Mouse (Mus musculus) forebrain, embryonic 11.5 days (tissue): ENCODE data around the gene Tpmt. TPM values are rescaled to one million over a fixed set of nuclear protein-coding genes. Genes with fewer than 3 reads are reported as not detected.

Experiments used
- ATAC-seq: fragments of 200-750 bp; cut with Nextera tagmentation; replicated peaks from 2 replicates; pipeline ENCODE4 v1.8.0; 2017; ENCODE audit warnings: moderate TSS enrichment; ENCODE audit not compliant: low FRiP score
- DNase-seq: peaks from one replicate; pipeline ENCODE4 v3.0.0-alpha.2; 2017; ENCODE audit warnings: low spot score
- H3K27ac ChIP-seq: fragments of 300-500 bp; sonication (generic); 2 replicates; pipeline ENCODE4 v1.5.1; 2014; ENCODE audit warnings: low read depth, low read length
- H3K27me3 ChIP-seq: fragments of 300-500 bp; sonication (generic); 2 replicates; pipeline ENCODE4 v1.6.1; 2014; ENCODE audit warnings: mild to moderate bottlenecking, low read length, mixed read lengths; ENCODE audit not compliant: control insufficient read depth, insufficient read depth
- H3K36me3 ChIP-seq: fragments of 300-500 bp; sonication (generic); 2 replicates; pipeline ENCODE4 v1.6.1; 2014; ENCODE audit warnings: mild to moderate bottlenecking, low read length, moderate library complexity, mixed read lengths; ENCODE audit not compliant: control insufficient read depth, insufficient read depth
- H3K4me1 ChIP-seq: fragments of 300-500 bp; sonication (generic); replicated peaks from 2 replicates; pipeline ENCODE4 v1.6.1; 2014; ENCODE audit warnings: low read length, mixed read lengths; ENCODE audit not compliant: control insufficient read depth, insufficient read depth
- H3K4me2 ChIP-seq: fragments of 300-500 bp; sonication (generic); 2 replicates; pipeline ENCODE4 v1.6.1; 2014; ENCODE audit warnings: low read depth, mild to moderate bottlenecking, low read length, moderate library complexity, mixed read lengths; ENCODE audit not compliant: severe bottlenecking
- H3K4me3 ChIP-seq: fragments of 300-500 bp; sonication (generic); 2 replicates; pipeline ENCODE4 v1.5.1; 2014; ENCODE audit warnings: low read depth, low read length
- H3K9ac ChIP-seq: fragments of 300-500 bp; sonication (generic); 2 replicates; pipeline ENCODE4 v1.6.1; 2014; ENCODE audit warnings: low read length
- H3K9me3 ChIP-seq: fragments of 300-500 bp; sonication (generic); 2 replicates; pipeline ENCODE4 v1.6.1; 2016; ENCODE audit warnings: low read length, mixed read lengths; ENCODE audit not compliant: control insufficient read depth
- WGBS: fragments of 180-500 bp; shearing (Covaris S2); extraction: QIAGEN DNeasy Blood & Tissue Kit; methylation state at CpG from one replicate; pipeline ENCODE4 v1.1.7; 2014; 5-methylcytosine and 5-hydroxymethylcytosine counted together
- polyA plus RNA-seq: library from polyadenylated mRNA; unstranded; fragments of >200 nt; fragmentation: Nextera tagmentation; extraction: Ambion mirVana; gene quantifications from 2 replicates; pipeline ENCODE4 v1.2.1, GENCODE M21; 2014

The Tpmt gene
- polyA plus RNA-seq, 1 experiment from 2014 or later, result 34.2 TPM

- H3K9ac ChIP-seq, result no peak overlapping the region
- DNase-seq (no peak), ATAC-seq (peak; percentile 66)
- no peak overlapping the region for H3K4me3 ChIP-seq
- no peak overlapping the region for H3K4me2 ChIP-seq
- no peak overlapping the region for H3K27ac ChIP-seq
- H3K9me3 ChIP-seq, result no peaks in the 10 kb centered on the region
- 0 out of 2 replicates have a peak, but pooled peaks cover 4% of the 10 kb centered on the region for H3K4me1 ChIP-seq
- WGBS, result 41% methylated on average over 10 of the region's 10 CpGs
- peaks cover 2% of the 10 kb centered on the region; the same call in 1 of the 2 replicates for H3K36me3 ChIP-seq
- H3K27me3 ChIP-seq, result no peaks in the 10 kb centered on the region
These were observed 9.4 kb upstream of the Tpmt start for GRCm38 (mm10) chr13:47053971-47054370.

- H3K4me1 ChIP-seq, result 0 out of 2 replicates have a peak, but pooled peaks cover 4% of the 10 kb centered on the region
- no peak for DNase-seq
- no peak overlapping the region for H3K4me2 ChIP-seq
- no peaks in the 10 kb centered on the region for H3K27me3 ChIP-seq
- H3K9me3 ChIP-seq, result no peaks in the 10 kb centered on the region
- no peak overlapping the region for H3K9ac ChIP-seq
- H3K36me3 ChIP-seq, result peaks cover 6% of the 10 kb centered on the region; the same call in 1 of the 2 replicates
- ATAC-seq, result no peak
- WGBS, result 84% methylated on average over 4 of the region's 4 CpGs
- H3K27ac ChIP-seq, result no peak overlapping the region
- no peak overlapping the region for H3K4me3 ChIP-seq
These were observed 5.5 kb upstream of the Tpmt start for GRCm38 (mm10) chr13:47050009-47050408.

DNA sequence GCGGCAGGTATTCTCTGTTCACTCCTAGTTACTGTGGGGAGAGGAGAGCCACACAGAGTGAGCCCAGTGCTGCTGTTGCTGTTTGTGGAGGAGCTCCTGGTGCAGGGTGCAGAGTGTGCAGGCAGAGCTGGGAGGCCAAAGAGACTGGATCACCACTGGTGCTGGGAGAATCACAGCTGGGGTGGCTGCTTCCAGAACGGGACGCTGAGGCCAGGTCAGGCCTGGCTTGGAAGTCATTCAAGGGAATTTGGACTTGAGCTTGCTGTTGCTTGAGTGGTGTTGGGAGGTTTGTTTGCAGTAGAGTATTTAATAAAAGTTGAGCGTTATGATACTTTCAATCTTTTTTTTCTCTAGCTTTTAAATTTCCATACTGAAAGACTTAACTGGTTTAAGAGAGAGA, 3.5 kb upstream of the Tpmt start:
- Histone ChIP-seq H3K9me3 (no peaks in the 10 kb centered on the region), H3K4me1 (no peaks in the 10 kb centered on the region; the same call in 1 of the 2 replicates), H3K9ac (no peak overlapping the region), H3K36me3 (peaks cover 6% of the 10 kb centered on the region; the same call in 1 of the 2 replicates), H3K4me3 (no peak overlapping the region), H3K27ac (no peak overlapping the region), H3K4me2 (no peak overlapping the region), H3K27me3 (no peaks in the 10 kb centered on the region)
- peak; percentile 37 for DNase-seq
- ATAC-seq, result no peak
- 88% methylated on average over 4 of the region's 4 CpGs for WGBS

- no peaks in the 10 kb centered on the region for H3K9me3 ChIP-seq
- H3K4me1 ChIP-seq, result peaks cover 4% of the 10 kb centered on the region
- H3K27ac ChIP-seq, result peak overlapping the region; percentile 37
- under 1% methylated on average over 45 of the region's 45 CpGs for WGBS
- DNase-seq (peak; percentile 67), ATAC-seq (peak; percentile 13)
- H3K36me3 ChIP-seq, result peaks cover 4% of the 10 kb centered on the region; the same call in 1 of the 2 replicates
- H3K4me3 ChIP-seq, result peak overlapping the region; percentile 89
- peak overlapping the region; percentile 77 for H3K9ac ChIP-seq
- peak overlapping the region; percentile 98 for H3K4me2 ChIP-seq
- H3K27me3 ChIP-seq, result no peaks in the 10 kb centered on the region
These were observed 512 bp downstream of the Tpmt start for GRCm38 (mm10) chr13:47043833-47044616.

DNA sequence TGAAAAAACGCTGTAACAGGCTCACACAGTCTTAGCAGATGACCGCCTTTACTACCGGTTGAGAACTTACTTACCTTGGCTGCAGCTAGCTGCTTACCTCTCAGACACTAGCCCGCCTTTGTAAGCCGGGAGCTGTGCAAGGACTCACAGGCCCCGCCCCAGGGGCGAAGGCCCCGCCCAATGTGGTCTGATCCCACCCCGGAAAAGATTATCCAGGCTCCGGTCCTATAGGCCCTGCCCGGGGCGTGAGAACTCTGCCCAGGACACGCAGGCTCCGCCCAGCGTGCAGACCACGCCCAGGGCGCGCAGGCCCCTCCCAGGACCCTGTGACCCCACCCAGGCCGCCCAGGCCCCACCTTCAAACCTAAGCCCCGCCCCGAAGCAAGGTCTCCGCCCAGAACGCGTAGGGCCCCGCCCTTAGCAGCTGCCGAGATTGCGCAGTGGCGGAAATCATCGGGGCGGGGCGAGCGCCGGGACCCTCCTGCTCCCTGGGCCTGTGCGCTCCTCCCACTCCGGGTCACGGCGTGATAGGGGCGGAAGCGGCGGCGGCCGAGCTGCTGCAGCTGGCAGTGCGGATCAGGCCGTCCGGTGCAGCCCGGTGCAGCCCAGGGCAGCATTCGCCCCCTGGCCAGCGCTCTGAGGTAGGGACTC, 1.4 kb downstream of the Tpmt start, which contains the start of gene Kdm1b:
Gene Kdm1b (plus strand): TSS at position 470 of the 651 bp plus-strand sequence.
- Histone ChIP-seq H3K36me3 (no peaks in the 10 kb centered on the region), H3K9ac (peak within 1 kb of the TSS; percentile 77), H3K27me3 (no peaks in the 10 kb centered on the region), H3K27ac (peak within 1 kb of the TSS; percentile 37), H3K4me2 (peak within 1 kb of the TSS; percentile 98), H3K9me3 (no peaks in the 10 kb centered on the region), H3K4me1 (peaks cover 4% of the 10 kb centered on the region), H3K4me3 (peak within 1 kb of the TSS; percentile 89)
- peak; percentile 97 for ATAC-seq
- under 1% methylated on average over 48 of the region's 48 CpGs for WGBS
- peak; percentile 100 for DNase-seq

DNA sequence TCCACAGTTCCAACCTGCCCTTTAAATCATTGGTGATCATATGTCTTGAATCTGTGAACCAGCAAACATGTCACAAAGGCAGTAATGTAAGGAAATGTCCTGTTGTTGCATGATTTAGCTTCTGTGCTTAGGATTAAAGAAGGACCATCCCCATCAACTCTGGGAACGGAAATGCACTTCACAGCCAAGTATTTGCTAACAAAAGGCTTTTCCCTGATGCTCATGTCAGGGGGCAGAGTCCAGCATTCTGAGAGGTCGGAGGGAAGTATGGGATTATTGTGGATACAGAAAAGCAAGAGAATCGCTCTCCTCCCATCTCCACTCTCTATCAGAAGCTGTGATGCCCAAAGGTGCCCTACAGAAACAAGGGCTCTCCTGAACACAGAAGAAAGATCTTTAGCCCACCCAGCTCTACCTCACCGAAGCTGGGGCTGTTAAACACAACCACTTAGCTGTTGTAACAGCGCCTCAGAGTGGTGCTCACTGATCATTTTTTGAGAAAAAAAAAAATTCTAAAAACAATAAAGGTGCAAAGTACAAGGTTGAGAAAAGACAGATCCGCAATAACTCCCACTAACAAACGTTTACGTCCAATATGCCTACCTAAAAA, 2.4 kb downstream of the Tpmt start:
- H3K27me3 ChIP-seq, result no peaks in the 10 kb centered on the region
- H3K4me1 ChIP-seq, result peaks cover 4% of the 10 kb centered on the region
- H3K4me3 ChIP-seq, result peak overlapping the region; percentile 89
- H3K9ac ChIP-seq, result peak overlapping the region; percentile 37; the same call in 1 of the 2 replicates
- H3K9me3 ChIP-seq, result no peaks in the 10 kb centered on the region
- peak overlapping the region; percentile 41; the same call in 1 of the 2 replicates for H3K4me2 ChIP-seq
- WGBS, result 48% methylated on average over 8 of the region's 8 CpGs
- ATAC-seq (no peak), DNase-seq (no peak)
- no peaks in the 10 kb centered on the region for H3K36me3 ChIP-seq
- no peak overlapping the region for H3K27ac ChIP-seq

- ATAC-seq, result no peak
- H3K27me3 ChIP-seq, result no peaks in the 10 kb centered on the region
- no peak overlapping the region for H3K9ac ChIP-seq
- no peak overlapping the region for H3K27ac ChIP-seq
- peaks cover 4% of the 10 kb centered on the region for H3K4me1 ChIP-seq
- H3K4me3 ChIP-seq, result no peak overlapping the region
- no peaks in the 10 kb centered on the region for H3K36me3 ChIP-seq
- 94% methylated on average over 5 of the region's 5 CpGs for WGBS
- DNase-seq, result no peak
- H3K4me2 ChIP-seq, result no peak overlapping the region
- H3K9me3 ChIP-seq, result no peaks in the 10 kb centered on the region
These were observed 4.5 kb downstream of the Tpmt start for GRCm38 (mm10) chr13:47040061-47040460.

GRCm38 (mm10) chr13:47037946-47038345, 6.6 kb downstream of the Tpmt start:
- no peaks in the 10 kb centered on the region for H3K27me3 ChIP-seq
- 87% methylated on average over 6 of the region's 6 CpGs for WGBS
- H3K9me3 ChIP-seq, result no peaks in the 10 kb centered on the region
- no peaks in the 10 kb centered on the region for H3K36me3 ChIP-seq
- no peak overlapping the region for H3K4me3 ChIP-seq
- no peak for DNase-seq
- H3K4me1 ChIP-seq, result peaks cover 4% of the 10 kb centered on the region
- H3K4me2 ChIP-seq, result no peak overlapping the region
- no peak overlapping the region for H3K9ac ChIP-seq
- ATAC-seq, result no peak
- H3K27ac ChIP-seq, result no peak overlapping the region
